Mouse (Mus musculus): ENCODE measurements around the gene Usp49. TPM values are rescaled to one million over a fixed set of nuclear protein-coding genes. Genes with fewer than 3 reads are reported as not detected.

Usp49 gene
- polyA plus RNA-seq, 1 experiment from 2014 or later = 3.3 TPM

DNA sequence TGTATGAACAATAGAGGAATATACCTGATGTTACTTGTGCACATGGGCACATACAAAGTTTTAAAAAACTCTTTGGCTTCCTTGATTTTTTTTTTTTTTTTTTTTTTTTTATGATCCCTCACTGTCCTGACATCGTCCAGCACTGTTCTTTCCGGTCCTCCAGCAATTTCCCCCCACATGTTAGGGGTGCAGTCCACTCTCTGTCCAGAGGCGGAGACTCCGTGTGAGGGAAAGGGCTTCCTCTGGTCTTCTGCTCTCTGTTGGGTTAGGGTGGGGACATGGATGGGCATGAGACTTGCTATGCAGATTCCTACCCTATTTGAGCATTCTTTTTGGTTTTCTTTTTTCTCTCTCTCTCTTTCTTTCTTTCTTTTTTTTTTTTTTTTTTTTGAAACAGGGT lies 27.4 kb downstream of the Usp49 start:
- Histone ChIP-seq H3K4me2 (no peak overlapping the region), H3K27ac (no peak overlapping the region), H3K9me3 (replicated peaks) (no peaks in the 10 kb centered on the region), H3K9ac (no peak overlapping the region), H3K36me3 (peaks cover 12% of the 10 kb centered on the region), H3K4me1 (replicated peaks) (0 out of 2 replicates have a peak, but pooled peaks cover 6% of the 10 kb centered on the region), H3K27me3 (no peaks in the 10 kb centered on the region), H3K4me3 (replicated peaks) (no peak overlapping the region)
- WGBS (ENCODE audit: insufficient replicate concordance) = 74% methylated on average over 4 of the region's 4 CpGs
- ATAC-seq (ENCODE audit: low read depth) (no peak), DNase-seq (no peak)

- Histone ChIP-seq H3K4me2 (no peak overlapping the region), H3K4me1 (replicated peaks) (0 out of 2 replicates have a peak, but pooled peaks cover 6% of the 10 kb centered on the region), H3K9me3 (replicated peaks) (no peaks in the 10 kb centered on the region), H3K4me3 (replicated peaks) (no peak overlapping the region), H3K9ac (no peak overlapping the region), H3K36me3 (peaks cover 8% of the 10 kb centered on the region), H3K27me3 (no peaks in the 10 kb centered on the region), H3K27ac (no peak overlapping the region)
- no peak for DNase-seq
- no peak for ATAC-seq (ENCODE audit: low read depth)
- WGBS (ENCODE audit: insufficient replicate concordance) = 47% methylated on average over 3 of the region's 3 CpGs
These were observed 28.3 kb downstream of the Usp49 start for GRCm38 (mm10) chr17:47658741-47659243.

DNA sequence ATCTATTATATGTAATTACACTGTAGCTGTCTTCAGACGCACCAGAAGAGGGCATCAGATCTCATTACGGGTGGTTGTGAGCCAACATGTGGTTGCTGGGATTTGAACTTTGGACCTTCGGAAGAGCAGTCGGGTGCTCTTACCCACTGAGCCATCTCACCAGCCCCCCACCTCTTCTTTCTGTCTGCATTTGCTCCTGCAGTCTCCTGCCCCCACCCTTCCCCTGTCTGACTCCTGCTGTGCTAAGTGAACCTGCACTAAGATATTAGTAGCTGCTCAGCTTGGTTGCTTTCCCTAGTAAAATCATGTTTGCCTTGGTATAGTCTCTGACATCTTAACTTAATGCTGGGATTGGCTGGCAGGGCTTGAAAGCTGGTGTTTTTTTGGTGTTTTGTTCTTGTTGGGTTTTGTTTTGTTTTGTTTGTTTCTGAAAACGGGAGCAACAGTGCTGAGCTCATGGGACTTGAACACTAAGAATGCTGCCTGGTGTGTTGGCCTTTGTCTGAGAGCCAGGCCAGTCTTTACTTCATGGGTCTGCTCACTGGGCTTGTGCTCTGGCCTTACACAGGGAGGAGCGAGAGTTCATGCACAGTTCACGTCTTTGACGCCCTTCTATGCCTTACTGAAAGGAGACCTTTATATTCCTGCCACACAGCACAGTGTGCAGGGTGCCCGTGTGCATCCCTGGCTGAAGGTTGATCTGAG lies 32.7 kb downstream of the Usp49 start:
- ATAC-seq (ENCODE audit: low read depth) (no peak), DNase-seq (no peak)
- Histone ChIP-seq H3K4me3 (replicated peaks) (no peak overlapping the region), H3K9ac (no peak overlapping the region), H3K4me1 (replicated peaks) (0 out of 2 replicates have a peak, but pooled peaks cover 16% of the 10 kb centered on the region), H3K36me3 (peaks cover 4% of the 10 kb centered on the region; the same call in 1 of the 2 replicates), H3K27me3 (no peaks in the 10 kb centered on the region), H3K9me3 (replicated peaks) (no peaks in the 10 kb centered on the region), H3K27ac (no peak overlapping the region), H3K4me2 (no peak overlapping the region)
- WGBS (ENCODE audit: insufficient replicate concordance) = 80% methylated on average over 9 of the region's 9 CpGs

DNA sequence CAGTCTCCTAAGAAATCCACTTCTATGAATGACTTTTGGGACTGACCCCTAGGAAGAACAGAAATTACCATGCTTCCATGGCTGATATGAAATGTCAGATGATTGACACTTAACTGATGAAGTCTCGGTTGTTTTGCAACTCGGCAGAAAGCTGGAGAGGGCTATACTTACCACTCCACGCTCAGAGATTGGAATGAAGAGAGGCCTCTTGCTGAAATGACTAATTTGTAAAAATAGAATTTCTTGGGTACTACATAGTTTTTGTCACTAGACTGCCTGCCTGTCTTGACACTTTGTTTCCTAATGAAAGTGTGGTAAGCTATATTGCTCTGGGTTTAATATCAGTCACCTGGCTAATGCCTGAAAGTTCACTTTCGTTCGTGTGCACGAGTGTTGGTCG lies 34.0 kb downstream of the Usp49 start:
- H3K4me3 ChIP-seq (replicated peaks) = no peak overlapping the region

GRCm38 (mm10) chr17:47669166-47669565 lies 38.7 kb downstream of the Usp49 start:
- Histone ChIP-seq H3K9ac (no peak overlapping the region), H3K4me1 (replicated peaks) (peaks cover 22% of the 10 kb centered on the region), H3K4me2 (no peak overlapping the region), H3K4me3 (replicated peaks) (no peak overlapping the region), H3K27ac (no peak overlapping the region), H3K36me3 (peaks cover 12% of the 10 kb centered on the region), H3K9me3 (replicated peaks) (no peaks in the 10 kb centered on the region), H3K27me3 (peaks cover 36% of the 10 kb centered on the region)
- ATAC-seq (ENCODE audit: low read depth) (no peak), DNase-seq (no peak)
- 77% methylated on average over 4 of the region's 4 CpGs for WGBS (ENCODE audit: insufficient replicate concordance)

More for the DNA sequence above, 34.0 kb downstream of the Usp49 start:
- Histone ChIP-seq H3K9me3 (replicated peaks) (no peaks in the 10 kb centered on the region), H3K27me3 (no peaks in the 10 kb centered on the region), H3K27ac (no peak overlapping the region), H3K9ac (no peak overlapping the region), H3K4me1 (replicated peaks) (0 out of 2 replicates have a peak, but pooled peaks cover 10% of the 10 kb centered on the region), H3K36me3 (peaks cover 4% of the 10 kb centered on the region; the same call in 1 of the 2 replicates), H3K4me2 (no peak overlapping the region)
- ATAC-seq (ENCODE audit: low read depth) (no peak), DNase-seq (no peak)
- WGBS (ENCODE audit: insufficient replicate concordance) = 65% methylated on average over 7 of the region's 7 CpGs

DNA sequence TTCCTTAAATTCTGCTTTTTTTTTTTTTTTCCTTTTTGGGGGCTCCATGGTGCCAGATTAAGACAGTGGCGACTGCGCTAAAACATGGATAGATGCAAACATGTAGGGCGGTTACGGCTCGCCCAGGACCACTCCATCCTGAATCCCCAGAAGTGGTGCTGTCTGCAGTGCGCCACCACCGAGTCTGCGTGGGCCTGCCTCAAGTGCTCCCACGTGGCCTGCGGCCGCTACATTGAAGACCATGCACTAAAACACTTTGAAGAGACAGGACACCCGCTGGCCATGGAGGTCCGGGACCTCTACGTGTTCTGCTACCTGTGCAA lies 41.5 kb downstream of the Usp49 start:
- peaks cover 13% of the 10 kb centered on the region for H3K4me1 ChIP-seq (replicated peaks)
- no peak overlapping the region for H3K9ac ChIP-seq
- no peak for DNase-seq
- H3K27me3 ChIP-seq = peaks cover 36% of the 10 kb centered on the region
- no peaks in the 10 kb centered on the region for H3K9me3 ChIP-seq (replicated peaks)
- H3K4me3 ChIP-seq (replicated peaks) = peak overlapping the region; percentile 51
- H3K27ac ChIP-seq = no peak overlapping the region
- 33% methylated on average over 14 of the region's 14 CpGs for WGBS (ENCODE audit: insufficient replicate concordance)
- peak overlapping the region; percentile 71 for H3K4me2 ChIP-seq
- ATAC-seq (ENCODE audit: low read depth) = no peak
- peaks cover 35% of the 10 kb centered on the region for H3K36me3 ChIP-seq

DNA sequence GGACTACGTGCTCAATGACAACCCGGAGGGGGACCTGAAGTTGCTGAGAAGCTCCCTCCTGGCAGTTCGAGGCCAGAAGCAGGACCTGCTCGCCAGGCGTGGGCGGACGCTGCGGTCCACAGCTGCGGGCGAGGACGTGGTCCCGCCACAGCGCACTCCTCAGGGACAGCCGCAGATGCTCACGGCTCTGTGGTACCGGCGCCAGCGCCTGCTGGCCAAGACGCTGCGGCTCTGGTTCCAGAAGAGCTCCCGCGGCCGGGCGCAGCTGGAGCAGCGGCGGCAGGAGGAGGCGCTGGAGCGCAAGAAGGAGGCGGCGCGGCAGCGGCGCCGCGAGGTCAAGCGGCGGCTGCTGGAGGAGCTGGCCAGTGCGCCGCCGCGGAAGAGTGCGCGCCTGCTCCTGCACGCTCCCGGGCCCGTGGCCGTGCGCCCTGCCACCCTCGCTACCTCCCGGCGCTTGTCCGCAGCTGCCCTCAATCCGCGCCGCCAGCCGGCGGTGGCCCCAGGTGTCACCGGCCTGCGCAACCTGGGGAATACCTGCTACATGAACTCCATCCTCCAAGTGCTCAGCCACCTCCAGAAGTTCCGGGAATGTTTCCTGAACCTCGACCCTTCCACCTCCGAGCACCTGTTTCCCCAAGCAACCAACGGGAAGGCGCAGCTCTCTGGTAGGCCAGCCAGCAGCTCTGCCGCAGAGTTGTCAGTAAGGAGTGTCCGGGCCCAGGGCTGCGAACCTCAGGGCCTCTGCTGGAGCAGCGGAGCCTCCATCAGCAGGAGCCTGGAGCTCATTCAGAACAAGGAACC lies 42.0 kb downstream of the Usp49 start:
- H3K4me1 ChIP-seq (replicated peaks) = peaks cover 13% of the 10 kb centered on the region
- DNase-seq (no peak), ATAC-seq (ENCODE audit: low read depth) (0 out of 2 replicates have a peak, but pooled peaks have one; percentile 23)
- peak overlapping the region; percentile 51 for H3K4me3 ChIP-seq (replicated peaks)
- H3K9ac ChIP-seq = peak overlapping the region; percentile 45; the same call in 1 of the 2 replicates
- WGBS (ENCODE audit: insufficient replicate concordance) = 11% methylated on average over 68 of the region's 68 CpGs
- no peak overlapping the region for H3K27ac ChIP-seq
- H3K9me3 ChIP-seq (replicated peaks) = no peaks in the 10 kb centered on the region
- H3K4me2 ChIP-seq = peak overlapping the region; percentile 71
- H3K36me3 ChIP-seq = peaks cover 38% of the 10 kb centered on the region
- H3K27me3 ChIP-seq = peaks cover 36% of the 10 kb centered on the region

DNA sequence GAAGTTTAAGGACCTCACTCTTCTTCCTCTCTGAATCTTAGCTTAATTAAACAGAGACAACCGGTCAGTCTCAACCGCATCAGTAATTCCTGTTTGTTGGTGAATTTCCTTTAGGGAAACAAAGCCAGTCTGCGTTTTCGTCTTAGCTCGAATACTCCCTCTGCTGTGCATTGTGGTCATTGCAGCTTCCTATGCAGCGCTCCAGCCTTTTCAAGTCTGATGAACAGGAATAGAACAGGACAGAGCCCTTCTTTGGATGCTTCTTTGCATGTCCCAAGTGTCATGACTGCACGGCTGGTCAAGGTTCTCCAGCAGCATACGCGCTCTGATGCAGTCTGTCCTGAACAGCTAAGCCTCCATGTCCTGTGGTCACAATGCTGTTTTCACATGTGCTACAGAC lies 46.1 kb downstream of the Usp49 start:
- Histone ChIP-seq H3K27ac (no peak overlapping the region), H3K4me3 (replicated peaks) (no peak overlapping the region), H3K4me2 (no peak overlapping the region), H3K27me3 (peaks cover 18% of the 10 kb centered on the region), H3K9me3 (replicated peaks) (no peaks in the 10 kb centered on the region), H3K9ac (no peak overlapping the region), H3K36me3 (peaks cover 71% of the 10 kb centered on the region), H3K4me1 (replicated peaks) (peaks cover 13% of the 10 kb centered on the region)
- ATAC-seq (ENCODE audit: low read depth) (no peak), DNase-seq (no peak)
- WGBS (ENCODE audit: insufficient replicate concordance) = 22% methylated on average over 9 of the region's 9 CpGs

DNA sequence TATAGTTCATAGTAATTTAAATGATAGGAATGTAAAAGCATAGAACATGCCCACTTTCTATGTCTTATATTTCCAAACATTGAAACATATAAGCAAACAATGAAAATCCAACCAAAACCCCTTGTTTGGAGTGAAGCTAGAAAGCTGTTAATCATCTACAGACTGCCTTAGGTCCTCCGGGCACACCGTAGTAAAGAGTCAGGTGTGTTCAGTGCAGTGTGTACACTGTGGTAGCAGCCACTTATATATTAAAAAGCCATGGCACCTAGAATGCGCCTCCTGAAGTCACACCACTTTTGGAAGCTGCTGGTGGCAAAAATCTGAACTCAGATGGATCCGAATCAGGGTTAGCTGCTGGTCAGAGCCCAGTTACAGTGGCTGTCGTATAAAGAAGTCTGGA lies 47.7 kb downstream of the Usp49 start:
- Histone ChIP-seq H3K4me2 (no peak overlapping the region), H3K27ac (no peak overlapping the region), H3K9ac (no peak overlapping the region), H3K36me3 (peaks cover 74% of the 10 kb centered on the region), H3K4me3 (replicated peaks) (no peak overlapping the region), H3K4me1 (replicated peaks) (peaks cover 7% of the 10 kb centered on the region), H3K9me3 (replicated peaks) (no peaks in the 10 kb centered on the region), H3K27me3 (peaks cover 3% of the 10 kb centered on the region)
- ATAC-seq (ENCODE audit: low read depth) = no peak
- WGBS (ENCODE audit: insufficient replicate concordance) = 86% methylated on average over 5 of the region's 5 CpGs
- DNase-seq = no peak

DNA sequence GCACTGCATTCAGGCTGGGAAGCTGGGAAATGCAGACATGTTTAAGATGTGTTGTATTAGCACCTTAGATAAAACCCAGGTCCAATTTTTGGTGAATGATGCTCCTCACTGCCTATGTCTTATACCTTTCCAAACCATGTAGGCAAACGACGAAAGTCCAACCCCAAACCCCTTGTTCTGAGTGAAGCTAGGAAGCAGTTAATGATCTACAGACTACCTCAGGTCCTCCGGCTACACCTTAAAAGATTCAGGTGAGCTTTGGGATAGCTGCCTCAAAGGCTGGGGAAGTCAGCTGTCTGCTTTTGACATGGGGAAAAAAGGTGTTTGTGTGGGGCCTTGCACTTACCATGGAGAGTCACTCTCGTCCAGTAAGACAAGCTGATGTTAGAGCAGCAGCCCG lies 48.2 kb downstream of the Usp49 start:
- no peak for ATAC-seq (ENCODE audit: low read depth)
- 79% methylated on average over 5 of the region's 5 CpGs for WGBS (ENCODE audit: insufficient replicate concordance)
- no peak overlapping the region for H3K9ac ChIP-seq
- H3K4me3 ChIP-seq (replicated peaks) = no peak overlapping the region
- no peaks in the 10 kb centered on the region for H3K9me3 ChIP-seq (replicated peaks)
- DNase-seq = no peak
- H3K27me3 ChIP-seq = no peaks in the 10 kb centered on the region
- peaks cover 77% of the 10 kb centered on the region for H3K36me3 ChIP-seq
- peaks cover 7% of the 10 kb centered on the region for H3K4me1 ChIP-seq (replicated peaks)
- H3K4me2 ChIP-seq = no peak overlapping the region
- H3K27ac ChIP-seq = no peak overlapping the region

- H3K27me3 ChIP-seq = no peaks in the 10 kb centered on the region
- ATAC-seq (ENCODE audit: low read depth) (no peak), DNase-seq (no peak)
- no peak overlapping the region for H3K4me2 ChIP-seq
- H3K9ac ChIP-seq = no peak overlapping the region
- H3K9me3 ChIP-seq (replicated peaks) = no peaks in the 10 kb centered on the region
- peaks cover 77% of the 10 kb centered on the region for H3K36me3 ChIP-seq
- H3K27ac ChIP-seq = no peak overlapping the region
- H3K4me3 ChIP-seq (replicated peaks) = no peak overlapping the region
- WGBS (ENCODE audit: insufficient replicate concordance) = 54% methylated on average over 4 of the region's 4 CpGs
- peaks cover 27% of the 10 kb centered on the region for H3K4me1 ChIP-seq (replicated peaks)
These were observed 52.3 kb downstream of the Usp49 start for GRCm38 (mm10) chr17:47682836-47683235.
